Mouse (Mus musculus): ENCODE measurements around the gene Tmprss11a. TPM values are rescaled to one million over a fixed set of nuclear protein-coding genes. Genes with fewer than 3 reads are reported as not detected.

The Tmprss11a gene
- polyA plus RNA-seq (2015; fragmentation: Nextera tagmentation; extraction: Ambion mirVana): not detected in 2 replicates

DNA sequence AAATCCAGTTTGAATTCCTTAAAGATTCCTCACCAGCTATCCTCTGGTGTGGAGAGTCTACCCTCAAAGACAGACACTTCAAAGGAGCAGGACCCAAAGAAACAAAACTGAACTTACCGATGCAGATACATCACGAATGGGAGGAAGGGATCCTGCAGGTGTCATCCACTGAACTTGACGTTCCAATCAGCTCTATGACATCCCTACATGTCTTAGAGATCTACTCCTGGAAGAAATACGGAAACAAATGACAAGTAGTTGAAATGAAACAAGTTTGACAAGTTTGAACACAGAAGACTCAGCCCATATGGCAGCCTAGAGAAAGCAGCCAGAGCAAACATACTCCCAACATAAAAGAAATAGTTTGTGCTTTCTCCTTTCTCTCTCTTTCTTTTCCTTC, at the start of gene Tmprss11a:
Gene Tmprss11a (minus strand): TSS at position 101 of the 400 bp plus-strand sequence.
- no peak within 1 kb of the TSS for H3K9ac ChIP-seq (replicated peaks; ENCODE audit: low read length)
- no peaks in the 10 kb centered on the region for H3K9me3 ChIP-seq (ENCODE audit: low read length)
- no peak for ATAC-seq (ENCODE audit: low FRiP score, low TSS enrichment)
- H3K27ac ChIP-seq (ENCODE audit: low read length): no peak within 1 kb of the TSS
- H3K4me3 ChIP-seq (ENCODE audit: low read length): no peak within 1 kb of the TSS
- no peaks in the 10 kb centered on the region for H3K27me3 ChIP-seq (ENCODE audit: insufficient read depth, low read length)
- 62% methylated on average over 4 of the region's 4 CpGs for WGBS
- no peak within 1 kb of the TSS for H3K4me2 ChIP-seq (replicated peaks; ENCODE audit: low read depth, low read length)
- H3K36me3 ChIP-seq (ENCODE audit: insufficient read depth, low read length): no peaks in the 10 kb centered on the region
- H3K4me1 ChIP-seq (ENCODE audit: insufficient read depth, low read length): no peaks in the 10 kb centered on the region

DNA sequence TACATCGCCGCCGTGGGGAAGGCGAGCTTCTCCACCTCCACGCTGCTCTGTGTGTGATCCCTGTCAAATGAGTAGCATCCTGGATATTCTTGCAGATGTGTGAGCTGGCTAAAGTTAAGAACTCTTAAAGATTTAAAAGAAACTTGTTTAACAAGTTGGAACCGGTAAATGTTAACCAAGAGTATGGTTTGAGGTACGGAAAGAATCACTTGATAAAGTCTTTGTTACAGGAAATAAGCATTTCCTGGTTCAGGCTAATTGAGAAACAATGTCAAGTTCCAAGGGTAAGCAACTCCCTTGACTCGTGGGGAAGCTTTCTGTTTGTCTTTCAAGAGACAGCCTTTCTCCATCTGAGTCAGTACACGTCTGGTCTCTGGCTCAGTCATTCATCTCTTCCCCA, 49.7 kb upstream of the Tmprss11a start, which contains the start of gene Tmprss11g:
Gene Tmprss11g (minus strand): TSS at position 101 of the 400 bp plus-strand sequence.
- Histone ChIP-seq H3K36me3 (ENCODE audit: insufficient read depth, low read length) (no peaks in the 10 kb centered on the region), H3K4me2 (replicated peaks; ENCODE audit: low read depth, low read length) (no peak within 1 kb of the TSS), H3K27me3 (ENCODE audit: insufficient read depth, low read length) (no peaks in the 10 kb centered on the region), H3K9ac (replicated peaks; ENCODE audit: low read length) (no peak within 1 kb of the TSS), H3K4me3 (ENCODE audit: low read length) (no peak within 1 kb of the TSS), H3K27ac (ENCODE audit: low read length) (no peak within 1 kb of the TSS), H3K9me3 (ENCODE audit: low read length) (no peaks in the 10 kb centered on the region), H3K4me1 (ENCODE audit: insufficient read depth, low read length) (no peaks in the 10 kb centered on the region)
- ATAC-seq (ENCODE audit: low FRiP score, low TSS enrichment): no peak
- 73% methylated on average over 9 of the region's 9 CpGs for WGBS

DNA sequence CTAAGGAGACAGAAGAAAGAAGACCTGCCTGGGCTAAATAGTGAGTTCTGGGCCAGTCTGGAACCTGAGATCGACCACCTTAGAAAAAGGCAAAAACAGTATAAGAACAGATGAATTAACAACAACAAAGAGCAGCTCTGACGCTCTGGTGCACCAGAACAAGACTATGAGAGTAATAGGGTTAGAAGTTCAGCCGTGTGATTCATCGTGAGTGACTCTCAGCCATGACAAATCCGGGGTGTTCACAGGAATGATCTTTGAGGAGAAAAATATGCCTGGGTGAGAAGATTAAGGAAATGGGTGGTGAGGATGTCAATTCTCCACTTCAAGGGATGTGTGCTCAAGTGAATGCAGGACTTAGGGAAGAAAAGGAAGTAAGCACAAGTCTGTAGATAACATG, 42.7 kb upstream of the Tmprss11a start:
- Histone ChIP-seq H3K36me3 (ENCODE audit: insufficient read depth, low read length) (no peaks in the 10 kb centered on the region), H3K27ac (ENCODE audit: low read length) (no peak overlapping the region), H3K9ac (replicated peaks; ENCODE audit: low read length) (no peak overlapping the region), H3K4me1 (ENCODE audit: insufficient read depth, low read length) (no peaks in the 10 kb centered on the region), H3K4me3 (ENCODE audit: low read length) (no peak overlapping the region), H3K9me3 (ENCODE audit: low read length) (no peaks in the 10 kb centered on the region), H3K4me2 (replicated peaks; ENCODE audit: low read depth, low read length) (no peak overlapping the region), H3K27me3 (ENCODE audit: insufficient read depth, low read length) (no peaks in the 10 kb centered on the region)
- 75% methylated on average over 5 of the region's 5 CpGs for WGBS
- no peak for ATAC-seq (ENCODE audit: low FRiP score, low TSS enrichment)

DNA sequence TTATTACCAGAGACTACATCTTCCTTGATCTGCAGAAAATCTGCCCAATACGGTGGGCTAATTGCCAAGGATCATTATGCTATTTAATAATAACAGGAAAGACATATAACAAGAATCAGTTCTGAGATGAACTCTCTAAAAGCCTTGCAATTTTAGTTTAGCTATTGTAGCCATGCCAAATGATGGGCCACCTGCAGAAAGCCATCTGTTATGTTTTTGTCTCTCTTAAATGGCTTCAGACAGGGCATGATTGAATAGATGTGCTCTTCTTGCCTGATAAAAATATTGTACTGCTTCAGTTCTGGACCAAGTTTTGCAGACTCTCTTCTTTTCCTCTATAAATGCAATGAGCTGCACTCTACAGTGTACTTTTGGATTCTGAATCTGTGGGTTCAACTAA, 24.7 kb upstream of the Tmprss11a start:
- WGBS: 64% methylated on average over 1 of the region's 1 CpGs
- Histone ChIP-seq H3K9ac (replicated peaks; ENCODE audit: low read length) (no peak overlapping the region), H3K4me3 (ENCODE audit: low read length) (no peak overlapping the region), H3K27ac (ENCODE audit: low read length) (no peak overlapping the region), H3K27me3 (ENCODE audit: insufficient read depth, low read length) (no peaks in the 10 kb centered on the region), H3K4me2 (replicated peaks; ENCODE audit: low read depth, low read length) (no peak overlapping the region), H3K36me3 (ENCODE audit: insufficient read depth, low read length) (no peaks in the 10 kb centered on the region), H3K4me1 (ENCODE audit: insufficient read depth, low read length) (no peaks in the 10 kb centered on the region), H3K9me3 (ENCODE audit: low read length) (no peaks in the 10 kb centered on the region)
- ATAC-seq (ENCODE audit: low FRiP score, low TSS enrichment): no peak

DNA sequence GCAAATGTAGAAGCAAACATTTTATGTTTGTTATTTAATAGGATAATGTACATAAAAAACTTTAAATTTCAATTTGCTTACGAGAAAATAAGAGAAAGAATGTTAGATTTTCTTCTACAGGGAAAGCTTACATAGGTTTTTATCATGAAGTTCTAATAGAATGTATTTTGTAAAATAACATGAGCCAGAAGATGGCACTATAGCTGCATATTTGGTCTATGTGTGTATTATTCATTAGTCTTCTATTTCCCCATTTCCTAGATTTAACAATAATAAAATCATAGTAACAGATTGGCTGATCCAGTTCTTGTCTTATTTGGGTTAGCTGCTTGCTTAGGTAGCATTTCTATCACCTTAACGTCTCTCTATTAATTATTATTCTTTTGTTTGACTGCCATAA, 13.8 kb upstream of the Tmprss11a start:
- Histone ChIP-seq H3K4me1 (ENCODE audit: insufficient read depth, low read length) (no peaks in the 10 kb centered on the region), H3K36me3 (ENCODE audit: insufficient read depth, low read length) (no peaks in the 10 kb centered on the region), H3K4me3 (ENCODE audit: low read length) (no peak overlapping the region), H3K27ac (ENCODE audit: low read length) (no peak overlapping the region), H3K9ac (replicated peaks; ENCODE audit: low read length) (no peak overlapping the region), H3K4me2 (replicated peaks; ENCODE audit: low read depth, low read length) (no peak overlapping the region), H3K9me3 (ENCODE audit: low read length) (no peaks in the 10 kb centered on the region), H3K27me3 (ENCODE audit: insufficient read depth, low read length) (no peaks in the 10 kb centered on the region)
- ATAC-seq (ENCODE audit: low FRiP score, low TSS enrichment): no peak
- WGBS: 72% methylated on average over 2 of the region's 2 CpGs

DNA sequence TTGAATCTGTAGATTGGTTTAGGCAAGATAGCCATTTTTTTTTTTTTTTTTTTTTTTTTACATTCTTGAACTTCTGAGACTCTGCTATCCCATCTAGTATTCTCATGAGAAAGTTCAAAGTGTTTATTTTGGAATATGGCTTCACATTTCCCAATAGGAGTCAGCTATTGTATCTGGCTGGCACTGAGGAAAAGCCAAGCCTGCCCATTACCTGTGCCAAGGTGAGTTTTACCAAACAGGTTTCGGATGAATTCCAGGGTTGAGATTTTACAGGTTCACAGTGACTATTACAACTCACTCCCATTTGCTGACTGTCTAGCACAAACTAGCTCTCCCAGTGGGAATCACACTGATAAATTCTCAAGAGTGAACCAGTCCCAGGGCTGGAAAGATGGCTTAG, 13.2 kb upstream of the Tmprss11a start:
- WGBS: 86% methylated on average over 1 of the region's 1 CpGs
- ATAC-seq (ENCODE audit: low FRiP score, low TSS enrichment): no peak
- Histone ChIP-seq H3K4me3 (ENCODE audit: low read length) (no peak overlapping the region), H3K27ac (ENCODE audit: low read length) (no peak overlapping the region), H3K9me3 (ENCODE audit: low read length) (no peaks in the 10 kb centered on the region), H3K4me2 (replicated peaks; ENCODE audit: low read depth, low read length) (no peak overlapping the region), H3K36me3 (ENCODE audit: insufficient read depth, low read length) (no peaks in the 10 kb centered on the region), H3K27me3 (ENCODE audit: insufficient read depth, low read length) (no peaks in the 10 kb centered on the region), H3K9ac (replicated peaks; ENCODE audit: low read length) (no peak overlapping the region), H3K4me1 (ENCODE audit: insufficient read depth, low read length) (no peaks in the 10 kb centered on the region)

DNA sequence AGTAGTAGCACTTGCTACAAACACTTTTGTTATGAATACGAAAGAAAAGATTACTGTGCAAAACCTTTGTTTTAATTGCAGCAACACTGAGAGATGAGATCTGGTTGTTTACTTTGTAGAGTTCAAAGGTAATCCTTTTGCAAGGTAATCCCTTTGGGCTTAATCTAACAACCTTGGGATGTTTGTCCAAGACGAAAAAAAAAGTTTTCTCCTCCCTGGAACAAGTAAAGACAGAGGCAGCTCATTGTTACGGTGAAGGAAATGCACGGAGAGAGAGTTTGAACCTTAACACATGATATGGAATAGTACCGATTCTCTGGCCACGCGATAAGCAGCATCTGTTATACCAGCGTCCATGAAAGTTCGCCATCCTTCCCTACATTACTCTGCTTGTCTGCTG, 5.1 kb upstream of the Tmprss11a start:
- 78% methylated on average over 9 of the region's 9 CpGs for WGBS
- no peak for ATAC-seq (ENCODE audit: low FRiP score, low TSS enrichment)

DNA sequence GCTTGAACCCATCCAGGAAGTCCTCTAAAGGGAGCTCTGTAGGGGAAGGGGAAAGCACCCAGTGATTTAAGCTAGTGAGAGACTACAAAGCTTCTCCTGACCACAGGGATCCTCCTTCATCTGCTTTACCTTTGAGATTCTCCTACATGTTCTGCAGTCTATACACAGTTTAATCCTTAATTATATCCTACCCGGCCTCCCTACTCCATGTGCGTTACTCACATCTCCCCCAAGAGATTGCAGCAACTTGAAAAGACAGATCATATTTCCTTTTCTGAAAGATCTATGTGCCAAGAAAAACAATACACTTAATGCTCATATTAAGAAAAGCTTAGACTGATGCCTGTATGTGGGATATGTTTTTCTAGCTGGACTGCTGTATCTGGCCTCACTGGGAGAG, 29.5 kb downstream of the Tmprss11a start:
- no peak for ATAC-seq (ENCODE audit: low FRiP score, low TSS enrichment)
- WGBS: 14% methylated on average over 2 of the region's 2 CpGs
- Histone ChIP-seq H3K4me3 (ENCODE audit: low read length) (no peak overlapping the region), H3K27ac (ENCODE audit: low read length) (no peak overlapping the region), H3K4me2 (replicated peaks; ENCODE audit: low read depth, low read length) (no peak overlapping the region), H3K4me1 (ENCODE audit: insufficient read depth, low read length) (no peaks in the 10 kb centered on the region), H3K9ac (replicated peaks; ENCODE audit: low read length) (no peak overlapping the region), H3K27me3 (ENCODE audit: insufficient read depth, low read length) (no peaks in the 10 kb centered on the region), H3K9me3 (ENCODE audit: low read length) (no peaks in the 10 kb centered on the region), H3K36me3 (ENCODE audit: insufficient read depth, low read length) (no peaks in the 10 kb centered on the region)

More for the DNA sequence above, 5.1 kb upstream of the Tmprss11a start:
- no peaks in the 10 kb centered on the region for H3K36me3 ChIP-seq (ENCODE audit: insufficient read depth, low read length)
- no peak overlapping the region for H3K9ac ChIP-seq (replicated peaks; ENCODE audit: low read length)
- no peaks in the 10 kb centered on the region for H3K9me3 ChIP-seq (ENCODE audit: low read length)
- no peak overlapping the region for H3K4me3 ChIP-seq (ENCODE audit: low read length)
- H3K4me2 ChIP-seq (replicated peaks; ENCODE audit: low read depth, low read length): no peak overlapping the region
- H3K27ac ChIP-seq (ENCODE audit: low read length): no peak overlapping the region
- H3K27me3 ChIP-seq (ENCODE audit: insufficient read depth, low read length): no peaks in the 10 kb centered on the region
- H3K4me1 ChIP-seq (ENCODE audit: insufficient read depth, low read length): no peaks in the 10 kb centered on the region

DNA sequence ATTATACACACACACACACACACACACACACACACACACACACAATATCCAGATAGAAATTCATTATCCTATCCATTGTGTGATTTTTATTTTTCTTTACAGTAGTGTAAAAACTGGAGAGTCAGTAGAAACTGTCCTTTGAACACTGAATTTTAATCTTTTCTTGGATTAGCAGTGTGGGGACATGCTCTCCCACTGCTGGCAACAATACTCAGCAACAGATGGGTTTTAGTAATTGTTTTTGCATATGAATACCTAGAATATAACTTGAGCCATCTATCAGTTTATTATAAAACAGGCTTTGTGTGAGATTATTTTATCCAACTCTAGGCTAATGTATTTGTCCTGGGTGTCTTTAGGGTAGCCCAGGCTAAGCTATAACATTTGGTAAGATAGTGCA, 30.2 kb downstream of the Tmprss11a start:
- Histone ChIP-seq H3K4me2 (replicated peaks; ENCODE audit: low read depth, low read length) (no peak overlapping the region), H3K36me3 (ENCODE audit: insufficient read depth, low read length) (no peaks in the 10 kb centered on the region), H3K9me3 (ENCODE audit: low read length) (no peaks in the 10 kb centered on the region), H3K9ac (replicated peaks; ENCODE audit: low read length) (no peak overlapping the region), H3K27me3 (ENCODE audit: insufficient read depth, low read length) (no peaks in the 10 kb centered on the region), H3K4me3 (ENCODE audit: low read length) (no peak overlapping the region), H3K27ac (ENCODE audit: low read length) (no peak overlapping the region), H3K4me1 (ENCODE audit: insufficient read depth, low read length) (no peaks in the 10 kb centered on the region)
- ATAC-seq (ENCODE audit: low FRiP score, low TSS enrichment): no peak

DNA sequence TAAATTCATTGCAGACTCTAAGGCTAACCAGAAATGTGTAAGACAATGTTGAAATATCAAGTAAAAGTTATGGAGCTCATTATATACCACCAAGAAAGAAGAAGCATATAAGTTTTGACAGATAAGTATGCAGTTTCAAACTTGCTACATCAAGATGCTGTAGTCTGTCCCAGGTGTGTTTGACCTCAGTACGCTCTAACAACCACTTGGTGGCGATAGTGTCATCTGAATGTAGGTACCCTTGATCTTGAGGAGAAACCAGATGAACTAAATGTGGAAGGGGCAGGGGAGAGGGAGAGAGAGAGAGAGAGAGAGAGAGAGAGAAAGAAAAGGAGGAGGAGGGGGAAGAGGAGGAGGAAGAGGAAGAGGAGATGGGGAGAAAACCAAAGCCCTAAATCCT, 36.1 kb downstream of the Tmprss11a start:
- ATAC-seq (ENCODE audit: low FRiP score, low TSS enrichment): peak; percentile 54; the same call in 1 of the 2 replicates
- Histone ChIP-seq H3K9ac (replicated peaks; ENCODE audit: low read length) (no peak overlapping the region), H3K9me3 (ENCODE audit: low read length) (no peaks in the 10 kb centered on the region), H3K4me3 (ENCODE audit: low read length) (no peak overlapping the region), H3K4me1 (ENCODE audit: insufficient read depth, low read length) (no peaks in the 10 kb centered on the region), H3K36me3 (ENCODE audit: insufficient read depth, low read length) (no peaks in the 10 kb centered on the region), H3K4me2 (replicated peaks; ENCODE audit: low read depth, low read length) (no peak overlapping the region), H3K27me3 (ENCODE audit: insufficient read depth, low read length) (no peaks in the 10 kb centered on the region), H3K27ac (ENCODE audit: low read length) (no peak overlapping the region)
- WGBS: 2% methylated on average over 2 of the region's 2 CpGs

DNA sequence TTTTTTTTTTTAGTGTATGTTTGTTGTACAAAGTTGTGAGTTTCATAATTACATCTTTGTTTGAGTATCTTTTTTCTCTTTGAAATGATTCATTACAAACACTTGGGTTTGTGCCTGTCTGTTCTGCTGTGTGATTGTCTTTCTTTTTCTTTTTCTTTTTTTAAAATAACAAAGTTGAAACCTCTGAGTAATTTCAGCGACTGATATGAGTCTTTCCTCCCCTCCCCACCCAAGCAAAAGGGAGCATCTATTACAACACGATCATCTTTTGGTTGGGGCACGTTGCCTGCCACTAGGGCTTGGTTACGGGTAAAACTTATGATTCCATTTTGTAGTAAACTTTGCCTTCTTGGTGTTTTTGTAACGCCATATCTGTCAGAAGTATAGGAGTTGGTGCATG, 37.7 kb downstream of the Tmprss11a start:
- no peak for ATAC-seq (ENCODE audit: low FRiP score, low TSS enrichment)
- WGBS: 78% methylated on average over 5 of the region's 5 CpGs
- Histone ChIP-seq H3K4me2 (replicated peaks; ENCODE audit: low read depth, low read length) (no peak overlapping the region), H3K9ac (replicated peaks; ENCODE audit: low read length) (no peak overlapping the region), H3K36me3 (ENCODE audit: insufficient read depth, low read length) (no peaks in the 10 kb centered on the region), H3K27ac (ENCODE audit: low read length) (no peak overlapping the region), H3K4me3 (ENCODE audit: low read length) (no peak overlapping the region), H3K4me1 (ENCODE audit: insufficient read depth, low read length) (no peaks in the 10 kb centered on the region), H3K9me3 (ENCODE audit: low read length) (no peaks in the 10 kb centered on the region), H3K27me3 (ENCODE audit: insufficient read depth, low read length) (no peaks in the 10 kb centered on the region)
